Mouse (Mus musculus): ENCODE data around the gene Prr15l.

DNA sequence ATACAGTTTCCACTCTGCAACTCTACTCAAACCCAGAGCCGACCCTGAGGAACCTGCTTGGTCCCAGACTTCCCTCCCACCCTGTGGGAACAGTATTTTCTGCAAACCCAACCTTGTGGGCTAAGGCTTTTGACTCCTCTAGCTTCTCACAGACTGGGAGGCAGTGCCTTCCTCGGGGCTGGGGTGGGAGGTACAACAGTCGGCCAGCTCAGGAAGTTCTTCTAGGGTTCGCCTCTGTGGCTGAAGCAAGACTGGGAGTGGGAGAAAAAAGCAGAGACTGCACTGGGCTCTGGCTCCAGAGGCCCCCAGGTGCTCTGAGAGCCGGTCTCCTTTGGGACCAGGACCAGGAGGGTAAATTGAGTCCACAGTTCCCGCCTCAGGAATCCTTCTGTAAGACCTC, 25.0 kb downstream of the Prr15l start:
- TF ChIP-seq CTCF (IDR thresholded peaks at IDR 0.05; ENCODE audit: low read depth, low read length) (no peak), POLR2A (IDR thresholded peaks at IDR 0.05; ENCODE audit: extremely low read depth, insufficient read depth, low read length) (no peak)

All from liver, adult 2 months (tissue).